Mouse (Mus musculus) adrenal gland (tissue): ENCODE measurements around the gene Zswim7.

ENCODE experiments used
- intact Hi-C: fragments of 180-260 bp; cut with DNase I; formaldehyde crosslinking; loops from one replicate; pipeline ENCODE4 v1.15.1; 2025

The Zswim7 gene

GRCm38 (mm10) chr11:62263599-62263998 is 17.6 kb downstream of the Zswim7 start:
- intact Hi-C loops = loop anchor here (5.0 kb wide), 1 partner anchor 136 kb away; no protein-coding TSS in a partner anchor

GRCm38 (mm10) chr11:62259214-62259613 is 22.0 kb downstream of the Zswim7 start:
- intact Hi-C loops = no loop called here

- intact Hi-C loops = no loop called here
Measured at GRCm38 (mm10) chr11:62253380-62253779, 27.8 kb downstream of the Zswim7 start.

GRCm38 (mm10) chr11:62251047-62251446 is 30.1 kb downstream of the Zswim7 start:
- intact Hi-C loops = no loop called here

GRCm38 (mm10) chr11:62249266-62250037 is 31.7 kb downstream of the Zswim7 start:
- intact Hi-C loops = no loop called here

GRCm38 (mm10) chr11:62248401-62249244 is 32.6 kb downstream of the Zswim7 start, which contains the start of gene Adora2b:
Gene Adora2b (plus strand): TSS chr11:62248984.
- intact Hi-C loops = no loop called here

GRCm38 (mm10) chr11:62247759-62248400 is 33.3 kb downstream of the Zswim7 start:
- intact Hi-C loops = no loop called here

GRCm38 (mm10) chr11:62244471-62244870 is 36.7 kb downstream of the Zswim7 start:
- intact Hi-C loops = no loop called here

GRCm38 (mm10) chr11:62243871-62244270 is 37.3 kb downstream of the Zswim7 start:
- intact Hi-C loops = no loop called here

- intact Hi-C loops = no loop called here
Measured at GRCm38 (mm10) chr11:62240631-62241261, 40.4 kb downstream of the Zswim7 start.

- intact Hi-C loops = no loop called here
Measured at GRCm38 (mm10) chr11:62224797-62225196, 56.4 kb downstream of the Zswim7 start.

- intact Hi-C loops = no loop called here
Measured at GRCm38 (mm10) chr11:62223962-62224361, 57.2 kb downstream of the Zswim7 start.

GRCm38 (mm10) chr11:62223416-62223815 is 57.8 kb downstream of the Zswim7 start:
- intact Hi-C loops = no loop called here

- intact Hi-C loops = no loop called here
Measured at GRCm38 (mm10) chr11:62220756-62221510, 60.2 kb downstream of the Zswim7 start.

GRCm38 (mm10) chr11:62217751-62218150 is 63.4 kb downstream of the Zswim7 start:
- intact Hi-C loops = no loop called here
